Mouse (Mus musculus): ENCODE measurements around the gene Gm773. TPM values are rescaled to one million over a fixed set of nuclear protein-coding genes. Genes with fewer than 3 reads are reported as not detected.
"Not testable (repeated sequence)": the region's sequence is repeated elsewhere in the genome, so short reads cannot be mapped to it uniquely, and the experiment has no call there.

The Gm773 gene
- not detected for polyA plus RNA-seq (2017; shearing (Covaris generic))

GRCm38 (mm10) chrX:56212771-56213170 lies at the start of gene Gm773:
Gene Gm773, minus strand, starts transcription at chrX:56212881.
- ATAC-seq: no peak

GRCm38 (mm10) chrX:56186449-56186848 lies 26.2 kb downstream of the Gm773 start:
- not testable (repeated sequence) for ATAC-seq

GRCm38 (mm10) chrX:56151396-56151795 lies 61.3 kb downstream of the Gm773 start:
- no peak for ATAC-seq

Other genes with a start within 250 kb of the Gm773 start
- under 1 TPM in 1 of 2 experiments, not detected in 1; 0.51 TPM for gene 3830403N18Rik, start 76.3 kb downstream of the Gm773 start, polyA plus RNA-seq (2017; shearing (Covaris generic))
- 1 to 10 TPM; 1.3 to 1.9 TPM for gene Zfp449, start 133.5 kb upstream of the Gm773 start, polyA plus RNA-seq (2017; shearing (Covaris generic))
- gene Smim10l2a, start 161.7 kb upstream of the Gm773 start, polyA plus RNA-seq (2017; shearing (Covaris generic)): 1 to 10 TPM; 2.7 to 5.5 TPM
- gene Gm2174, start 235.1 kb upstream of the Gm773 start, polyA plus RNA-seq (2017; shearing (Covaris generic)): 10 to 100 TPM in 1 of 2 experiments, not detected in 1; 15.0 TPM
- 10 to 100 TPM; 24.7 to 33.4 TPM for gene Ints6l, start 242.0 kb upstream of the Gm773 start, polyA plus RNA-seq (2017; shearing (Covaris generic))

Measured in CD4-positive, CD25-positive, alpha-beta regulatory T cell, adult 4 months (primary cell).